Mouse (Mus musculus): ENCODE data around the gene Umad1. TPM values are rescaled to one million over a fixed set of nuclear protein-coding genes. Genes with fewer than 3 reads are reported as not detected.
A peak's percentile ranks its signal among the peaks of the same experiment; 100 is the strongest.

The Umad1 gene
- polyA plus RNA-seq, 1 experiment from 2014 or later: 8.9 TPM

GRCm38 (mm10) chr6:8347154-8347553, 88.1 kb downstream of the Umad1 start:
- TF ChIP-seq CTCF (IDR thresholded peaks at IDR 0.05): no peak
- no peaks in the 10 kb centered on the region for H3K27me3 ChIP-seq
- DNase-seq (ENCODE audit: low read depth, low spot score) (no peak), ATAC-seq (no peak)
- ChIA-PET CTCF (interaction anchor here (1.2 kb wide), 1 partner anchor 22 kb away, joined by 3 read pairs; no protein-coding TSS in a partner anchor), POLR2A (no interaction called here)
- in situ Hi-C loops (cut with MboI; ENCODE audit: low pct_unique_long_range_greater_than_20kb): no loop called here

- TF ChIP-seq CTCF (IDR thresholded peaks at IDR 0.05): no peak
- DNase-seq (ENCODE audit: low read depth, low spot score) (no peak), ATAC-seq (no peak)
- in situ Hi-C loops (cut with MboI; ENCODE audit: low pct_unique_long_range_greater_than_20kb): no loop called here
- ChIA-PET CTCF (interaction anchor here (2.0 kb wide), 1 partner anchor 73 kb away, joined by 6 read pairs; no protein-coding TSS in a partner anchor), POLR2A (interaction anchor here (0.8 kb wide), 1 partner anchor 11 kb away, joined by 3 read pairs; no protein-coding TSS in a partner anchor)
- H3K27me3 ChIP-seq: no peaks in the 10 kb centered on the region
Observed at GRCm38 (mm10) chr6:8348344-8348743, 89.3 kb downstream of the Umad1 start.

DNA sequence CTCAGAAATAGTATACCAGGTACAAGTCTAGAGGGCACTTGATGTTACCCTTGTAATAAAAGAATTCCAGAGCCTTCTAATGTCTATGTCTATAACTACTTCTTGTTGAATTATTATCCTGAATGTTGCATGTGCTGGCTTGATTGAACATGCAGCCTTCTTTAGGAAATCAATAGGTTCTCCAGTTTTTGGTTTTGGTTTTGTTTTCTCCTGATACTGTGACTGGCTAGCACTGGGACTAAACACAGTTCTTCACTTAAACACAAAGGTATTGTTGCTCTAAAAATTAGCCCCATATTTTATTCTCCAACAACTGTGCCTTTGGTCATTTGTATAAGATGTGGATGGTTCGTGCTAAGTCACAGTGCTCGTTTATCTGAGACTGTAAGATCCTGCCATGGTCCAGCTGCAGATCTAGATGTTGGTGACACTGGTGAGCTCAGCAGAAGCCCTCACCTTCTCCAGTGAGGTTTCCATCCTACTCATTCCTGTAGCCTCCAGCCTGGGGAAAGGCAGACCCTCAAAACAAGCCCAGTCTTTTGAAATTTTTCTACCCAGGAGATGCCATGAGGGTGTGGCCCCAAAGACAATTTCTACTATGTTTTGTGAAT, 90.1 kb downstream of the Umad1 start:
- DNase-seq (ENCODE audit: low read depth, low spot score) (no peak), ATAC-seq (no peak)
- CTCF ChIA-PET: interaction anchor here (1.3 to 2.0 kb wide), 2 partner anchors 40 to 74 kb away, joined by 3 to 6 read pairs; no protein-coding TSS in a partner anchor
- H3K27me3 ChIP-seq: no peaks in the 10 kb centered on the region
- TF ChIP-seq CTCF (IDR thresholded peaks at IDR 0.05): no peak
- POLR2A ChIA-PET: interaction anchor here (0.8 kb wide), 1 partner anchor 12 kb away, joined by 3 read pairs; no protein-coding TSS in a partner anchor
- in situ Hi-C loops (cut with MboI; ENCODE audit: low pct_unique_long_range_greater_than_20kb): no loop called here

GRCm38 (mm10) chr6:8351507-8351906, 92.4 kb downstream of the Umad1 start:
- ATAC-seq: no peak
- in situ Hi-C loops (cut with MboI; ENCODE audit: low pct_unique_long_range_greater_than_20kb): no loop called here

GRCm38 (mm10) chr6:8352533-8353168, 93.6 kb downstream of the Umad1 start:
- peak; percentile 81 for ATAC-seq
- H3K27me3 ChIP-seq: no peaks in the 10 kb centered on the region
- ChIA-PET POLR2A (no interaction called here), CTCF (interaction anchor here (1.0 kb wide), 2 partner anchors 14 to 77 kb away, joined by 3 read pairs; no protein-coding TSS in a partner anchor)
- no peak for TF ChIP-seq CTCF (IDR thresholded peaks at IDR 0.05)
- in situ Hi-C loops (cut with MboI; ENCODE audit: low pct_unique_long_range_greater_than_20kb): no loop called here
- peak; percentile 33 for DNase-seq (ENCODE audit: low read depth, low spot score)

More at GRCm38 (mm10) chr6:8351507-8351906, 92.4 kb downstream of the Umad1 start:
- POLR2A ChIA-PET: no interaction called here
- no peaks in the 10 kb centered on the region for H3K27me3 ChIP-seq
- DNase-seq (ENCODE audit: low read depth, low spot score): no peak
- no peak for TF ChIP-seq CTCF (IDR thresholded peaks at IDR 0.05)
- CTCF ChIA-PET: interaction anchor here (1.0 kb wide), 2 partner anchors 13 to 76 kb away, joined by 3 read pairs; no protein-coding TSS in a partner anchor

- ATAC-seq (no peak), DNase-seq (ENCODE audit: low read depth, low spot score) (no peak)
- POLR2A ChIA-PET: no interaction called here
- H3K27me3 ChIP-seq: no peaks in the 10 kb centered on the region
- in situ Hi-C loops (cut with MboI; ENCODE audit: low pct_unique_long_range_greater_than_20kb): no loop called here
- no peak for TF ChIP-seq CTCF (IDR thresholded peaks at IDR 0.05)
- CTCF ChIA-PET: no interaction called here
Observed at GRCm38 (mm10) chr6:8353461-8353860, 94.4 kb downstream of the Umad1 start.

DNA sequence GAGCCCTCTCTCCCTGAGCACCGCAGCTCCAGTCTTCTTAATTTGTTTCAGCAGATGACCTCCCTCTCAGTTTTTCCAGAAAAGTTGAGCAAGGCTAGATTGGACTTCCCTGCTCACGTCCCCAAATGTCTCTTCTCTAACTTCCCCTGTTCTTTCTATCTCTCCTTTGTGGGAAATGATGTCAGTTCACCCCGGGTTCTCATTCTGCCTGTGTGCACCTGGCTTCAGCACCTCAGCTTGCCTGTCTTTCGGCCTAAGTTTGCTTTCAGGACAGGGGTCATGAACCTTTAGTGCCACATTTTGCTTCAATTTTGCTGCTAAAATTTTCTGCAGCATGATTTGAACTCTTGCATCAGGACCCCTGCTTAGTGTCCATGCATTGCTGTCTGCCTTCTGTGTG, 95.8 kb downstream of the Umad1 start:
- no peak for DNase-seq (ENCODE audit: low read depth, low spot score)
- TF ChIP-seq CTCF (IDR thresholded peaks at IDR 0.05): no peak
- POLR2A ChIA-PET: interaction anchor here (0.8 kb wide), 1 partner anchor 276 kb away, joined by 3 read pairs; no protein-coding TSS in a partner anchor
- in situ Hi-C loops (cut with MboI; ENCODE audit: low pct_unique_long_range_greater_than_20kb): no loop called here
- CTCF ChIA-PET: interaction anchor here (1.0 to 1.6 kb wide), 3 partner anchors 9 to 15 kb away, joined by 3 to 4 read pairs (median 3); no protein-coding TSS in a partner anchor
- H3K27me3 ChIP-seq: no peaks in the 10 kb centered on the region
- ATAC-seq: no peak

DNA sequence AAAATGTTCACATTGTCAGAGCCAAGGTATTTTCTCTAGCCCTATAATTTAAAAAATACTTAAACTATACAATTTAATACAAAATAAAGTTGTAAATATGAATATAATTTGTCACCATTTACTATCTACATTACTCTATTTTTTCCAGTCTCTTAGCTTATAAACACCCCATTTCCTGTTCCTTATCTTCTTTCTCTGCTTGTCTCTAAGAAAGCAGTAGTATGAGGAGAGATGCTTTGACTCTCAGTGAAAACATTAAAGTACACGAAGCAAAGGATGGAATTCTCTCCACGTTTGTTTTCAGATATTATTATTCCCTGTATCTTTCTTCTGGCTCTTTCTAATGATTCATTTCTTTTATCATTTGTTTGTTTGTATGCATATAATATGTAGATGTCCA, 99.1 kb downstream of the Umad1 start:
- TF ChIP-seq CTCF (IDR thresholded peaks at IDR 0.05): no peak
- DNase-seq (ENCODE audit: low read depth, low spot score): no peak
- POLR2A ChIA-PET: no interaction called here
- no peaks in the 10 kb centered on the region for H3K27me3 ChIP-seq
- ATAC-seq: no peak
- CTCF ChIA-PET: no interaction called here
- in situ Hi-C loops (cut with MboI; ENCODE audit: low pct_unique_long_range_greater_than_20kb): no loop called here

- ChIA-PET CTCF (interaction anchor here (3.0 kb wide), 1 partner anchor 12 kb away, joined by 10 read pairs; no protein-coding TSS in a partner anchor), POLR2A (no interaction called here)
- no peak for TF ChIP-seq CTCF (IDR thresholded peaks at IDR 0.05)
- in situ Hi-C loops (cut with MboI; ENCODE audit: low pct_unique_long_range_greater_than_20kb): no loop called here
- ATAC-seq: no peak
- DNase-seq (ENCODE audit: low read depth, low spot score): no peak
- H3K27me3 ChIP-seq: no peaks in the 10 kb centered on the region
Observed at GRCm38 (mm10) chr6:8358782-8359181, 99.7 kb downstream of the Umad1 start.

- DNase-seq (ENCODE audit: low read depth, low spot score): no peak
- POLR2A ChIA-PET: no interaction called here
- CTCF ChIA-PET: interaction anchor here (3.0 kb wide), 1 partner anchor 9 kb away, joined by 10 read pairs; no protein-coding TSS in a partner anchor
- no peaks in the 10 kb centered on the region for H3K27me3 ChIP-seq
- in situ Hi-C loops (cut with MboI; ENCODE audit: low pct_unique_long_range_greater_than_20kb): no loop called here
- TF ChIP-seq CTCF (IDR thresholded peaks at IDR 0.05): no peak
- no peak for ATAC-seq
Observed at GRCm38 (mm10) chr6:8360805-8361204, 101.7 kb downstream of the Umad1 start.
